Mouse (Mus musculus) ES-Bruce4 (cell line): Measurements from ENCODE around the gene Inpp5d.

ENCODE experiments used
- CTCF ChIP-seq: IDR thresholded peaks from one replicate; pipeline ENCODE4 v1.8.1; 2011; ENCODE audit warnings: low read depth, low read length
- EP300 ChIP-seq: IDR thresholded peaks from 2 replicates; pipeline ENCODE4 v1.6.1; 2011; ENCODE audit warnings: low read depth, low read length; ENCODE audit not compliant: insufficient read depth

DNA sequence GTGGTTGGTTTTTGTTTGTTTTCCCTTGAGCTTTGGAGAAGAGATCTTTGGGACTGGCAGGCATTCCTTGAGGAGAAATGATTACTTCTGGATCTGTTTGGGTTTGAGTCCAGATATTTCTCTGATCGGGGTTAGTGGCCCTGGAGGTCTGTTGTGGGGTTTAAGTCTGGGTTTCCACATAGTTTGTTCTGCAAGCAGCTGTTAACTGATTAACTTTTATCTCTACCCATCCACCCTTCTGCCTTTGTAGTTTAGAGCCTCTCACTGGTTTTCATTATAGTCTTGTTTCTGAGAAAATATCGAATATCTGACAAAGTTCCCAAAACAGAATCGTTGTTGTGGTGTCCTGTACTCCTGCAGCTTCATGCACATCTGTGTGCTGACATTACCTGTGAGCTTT lies 143.7 kb downstream of the Inpp5d start:
- TF ChIP-seq CTCF (no peak), EP300 (no peak)
